Mouse (Mus musculus) embryonic fibroblast, embryonic 13.5 days (primary cell): ENCODE data around the gene Gpr162.

ENCODE experiments used
- CTCF ChIP-seq: IDR thresholded peaks from 2 replicates; pipeline ENCODE4 v1.5.1; 2011; ENCODE audit warnings: mild to moderate bottlenecking, control low read depth, low read length, moderate library complexity, borderline replicate concordance; ENCODE audit not compliant: insufficient read depth
- POLR2A ChIP-seq: IDR thresholded peaks from 2 replicates; pipeline ENCODE4 v1.6.1; 2011; ENCODE audit warnings: low read depth, mild to moderate bottlenecking, control low read depth, low read length, moderate library complexity

DNA sequence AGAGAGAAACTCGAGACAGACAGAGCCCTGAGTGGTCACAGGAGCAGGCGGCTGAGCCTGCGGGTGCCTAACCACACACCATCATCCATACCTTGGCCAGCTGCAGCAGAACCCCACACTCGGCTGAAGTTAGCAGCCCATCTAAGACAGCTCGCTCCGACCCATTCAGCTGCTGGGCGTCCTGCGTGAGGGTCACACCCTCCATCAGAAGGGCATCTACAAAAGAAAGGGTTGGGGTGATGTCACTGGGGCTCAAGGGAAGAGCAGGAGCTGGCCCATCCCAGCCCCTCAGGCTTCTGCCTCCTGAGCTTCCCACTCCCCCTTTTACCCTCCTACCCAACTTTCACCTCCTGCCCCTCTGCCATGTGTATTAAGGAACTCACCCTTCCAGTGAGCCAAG is 13.2 kb downstream of the Gpr162 start:
- TF ChIP-seq CTCF: no peak
- TF ChIP-seq POLR2A: no peak
